Mouse (Mus musculus) olfactory bulb, adult 2 months (tissue): ENCODE results near the gene Gse1.

Experiments
- CTCF ChIP-seq: fragments of 200-500 bp; IDR thresholded peaks from 2 replicates; pipeline ENCODE4 v1.5.1; 2012; ENCODE audit warnings: low read depth, mild to moderate bottlenecking, low read length, moderate library complexity; ENCODE audit not compliant: insufficient read depth
- POLR2A ChIP-seq: fragments of 200-500 bp; IDR thresholded peaks from 2 replicates; pipeline ENCODE4 v1.6.1; 2012; ENCODE audit warnings: mild to moderate bottlenecking, low read depth, low read length, moderate library complexity; ENCODE audit not compliant: insufficient read depth

- TF ChIP-seq POLR2A (no peak), CTCF (no peak)
Measured at GRCm38 (mm10) chr8:120494903-120495302, 266.6 kb downstream of the Gse1 start.
